Mouse (Mus musculus): ENCODE results near the gene Pcyt1b. TPM values are rescaled to one million over a fixed set of nuclear protein-coding genes. Genes with fewer than 3 reads are reported as not detected.

Pcyt1b gene
- polyA plus RNA-seq, 1 experiment = 2.7 TPM

DNA sequence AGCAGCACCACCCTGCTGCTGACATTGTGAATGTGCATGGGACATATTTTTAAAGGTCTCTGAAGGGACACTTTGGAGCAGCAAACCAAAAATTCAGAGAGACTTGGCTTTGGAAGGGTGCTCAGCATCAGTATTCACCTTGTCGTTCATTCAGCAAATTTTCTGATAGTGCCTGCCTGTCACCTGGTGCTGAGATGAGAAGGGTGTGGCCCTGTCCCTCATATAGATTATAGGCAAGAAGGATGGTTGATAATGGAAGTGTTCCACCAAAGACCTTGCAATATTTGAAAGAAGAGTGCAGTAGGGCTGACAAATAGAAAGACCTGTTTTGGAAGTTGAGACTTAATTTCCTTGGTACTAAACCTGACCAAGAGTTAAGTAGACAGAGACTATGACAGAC, 74.9 kb downstream of the Pcyt1b start:
- TF ChIP-seq CTCF (IDR thresholded peaks at IDR 0.05; ENCODE audit: borderline replicate concordance, insufficient read depth, low read length) = no peak
- TF ChIP-seq POLR2A (IDR thresholded peaks at IDR 0.05; ENCODE audit: low read depth, low read length) = no peak
- Histone ChIP-seq H3K4me1 (ENCODE audit: control insufficient read depth, insufficient read depth, low read length) (0 out of 2 replicates have a peak, but pooled peaks cover 2% of the 10 kb centered on the region), H3K27ac (ENCODE audit: insufficient read depth, low read length) (no peak overlapping the region), H3K4me3 (ENCODE audit: insufficient read depth, low read length) (no peak overlapping the region)

DNA sequence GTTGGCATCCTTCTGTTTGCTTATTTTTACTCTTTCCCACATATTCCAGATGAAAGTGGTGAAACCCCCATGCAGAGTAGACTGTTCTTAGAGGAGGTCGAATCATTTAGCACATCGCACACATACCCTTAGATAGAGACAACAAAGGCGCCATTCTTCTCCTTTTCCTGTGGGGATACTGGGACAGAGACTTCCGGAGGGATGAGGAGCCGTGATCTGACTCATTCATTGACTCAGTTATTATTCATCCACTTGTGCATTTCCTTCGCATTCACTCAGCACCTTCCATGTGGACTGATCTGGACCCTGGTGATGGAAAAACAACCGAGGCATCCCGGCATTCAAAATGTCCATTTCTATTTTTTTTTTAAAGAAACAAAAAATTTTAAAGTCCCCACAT, 76.2 kb downstream of the Pcyt1b start:
- TF ChIP-seq POLR2A (IDR thresholded peaks at IDR 0.05; ENCODE audit: low read depth, low read length) (no peak), CTCF (IDR thresholded peaks at IDR 0.05; ENCODE audit: borderline replicate concordance, insufficient read depth, low read length) (no peak)
- Histone ChIP-seq H3K4me1 (ENCODE audit: control insufficient read depth, insufficient read depth, low read length) (0 out of 2 replicates have a peak, but pooled peaks cover 2% of the 10 kb centered on the region), H3K27ac (ENCODE audit: insufficient read depth, low read length) (no peak overlapping the region), H3K4me3 (ENCODE audit: insufficient read depth, low read length) (no peak overlapping the region)

DNA sequence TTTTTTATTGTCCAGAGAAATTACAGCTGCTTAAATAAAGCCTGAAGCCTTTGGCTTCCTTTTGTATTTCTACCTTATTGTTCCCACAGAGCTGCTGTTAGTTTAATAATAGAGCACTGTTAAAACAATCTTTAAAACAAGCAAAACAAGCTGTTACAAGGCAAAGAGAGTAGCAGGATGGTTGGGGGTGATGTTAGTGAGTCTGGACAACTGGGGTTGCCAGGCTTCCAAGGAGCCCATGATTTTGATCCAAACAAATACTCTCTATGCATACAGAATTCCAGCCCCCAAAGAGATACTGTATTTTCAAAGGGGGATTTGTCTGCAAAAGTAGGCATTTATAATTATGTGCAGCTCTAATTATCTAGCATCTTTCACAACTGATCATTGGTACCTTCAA, 77.7 kb downstream of the Pcyt1b start:
- TF ChIP-seq CTCF (IDR thresholded peaks at IDR 0.05; ENCODE audit: borderline replicate concordance, insufficient read depth, low read length) (no peak), POLR2A (IDR thresholded peaks at IDR 0.05; ENCODE audit: low read depth, low read length) (no peak)
- H3K4me1 ChIP-seq (ENCODE audit: control insufficient read depth, insufficient read depth, low read length) = 0 out of 2 replicates have a peak, but pooled peaks cover 2% of the 10 kb centered on the region
- H3K4me3 ChIP-seq (ENCODE audit: insufficient read depth, low read length) = no peak overlapping the region
- no peak overlapping the region for H3K27ac ChIP-seq (ENCODE audit: insufficient read depth, low read length)

DNA sequence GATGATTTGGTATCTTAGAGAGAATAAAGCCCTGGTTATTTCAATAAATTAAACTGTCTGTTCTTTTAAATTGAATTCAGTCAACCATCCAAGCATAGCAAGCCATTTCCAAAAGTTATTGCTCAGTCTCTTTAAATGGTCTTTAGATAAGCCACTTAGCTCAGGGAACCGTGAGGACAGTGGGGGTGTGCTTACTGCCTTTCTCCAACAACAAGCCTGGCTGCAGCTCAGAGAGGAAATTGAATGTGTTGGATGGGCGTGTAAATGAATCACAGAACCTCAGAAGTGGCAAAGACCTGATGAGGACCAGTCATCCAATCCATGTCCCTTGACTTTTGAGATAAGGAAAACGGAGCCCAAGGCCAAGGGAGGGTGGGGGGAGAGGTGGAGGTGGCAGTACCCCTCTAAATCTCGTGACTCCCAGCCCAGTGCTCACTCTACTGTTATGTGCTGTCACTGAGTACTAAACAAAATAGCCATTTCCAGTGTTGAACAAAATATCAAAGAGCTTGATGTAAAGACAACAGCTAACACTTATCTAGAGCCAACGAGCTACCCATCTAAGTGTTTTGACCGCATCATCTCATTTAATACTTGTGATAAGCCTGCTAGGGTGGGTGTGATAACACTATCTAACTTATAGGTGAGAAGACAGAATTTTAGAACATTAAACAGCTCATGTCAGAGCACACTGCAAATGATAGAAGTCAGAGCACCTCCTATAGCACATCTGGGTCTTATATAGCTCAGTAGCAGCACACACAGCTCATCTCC, 78.5 kb downstream of the Pcyt1b start:
- no peak for TF ChIP-seq CTCF (IDR thresholded peaks at IDR 0.05; ENCODE audit: borderline replicate concordance, insufficient read depth, low read length)
- no peak for TF ChIP-seq POLR2A (IDR thresholded peaks at IDR 0.05; ENCODE audit: low read depth, low read length)
- Histone ChIP-seq H3K4me3 (ENCODE audit: insufficient read depth, low read length) (no peak overlapping the region), H3K4me1 (ENCODE audit: control insufficient read depth, insufficient read depth, low read length) (0 out of 2 replicates have a peak, but pooled peaks cover 2% of the 10 kb centered on the region), H3K27ac (ENCODE audit: insufficient read depth, low read length) (no peak overlapping the region)

DNA sequence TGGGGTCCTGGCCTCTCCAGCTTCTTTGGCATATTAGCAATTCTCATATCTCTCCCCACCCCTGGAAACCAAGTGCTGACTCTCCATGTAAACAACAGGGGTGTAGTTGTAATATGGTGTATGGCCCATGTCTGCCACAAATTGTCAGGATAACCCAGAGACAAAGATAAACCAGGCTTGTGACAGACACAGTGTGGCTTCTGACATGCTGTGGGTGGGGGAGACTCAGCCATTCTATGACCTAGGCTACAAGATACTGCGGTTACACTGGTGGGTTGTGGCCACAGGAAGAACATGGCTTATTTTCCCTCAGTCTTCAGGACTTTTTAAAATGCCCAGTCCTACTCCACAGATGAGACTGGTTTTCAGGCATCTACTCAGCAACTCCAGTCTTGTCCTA, 94.5 kb downstream of the Pcyt1b start:
- no peak overlapping the region for H3K4me3 ChIP-seq (ENCODE audit: insufficient read depth, low read length)
- H3K4me1 ChIP-seq (ENCODE audit: control insufficient read depth, insufficient read depth, low read length) = no peaks in the 10 kb centered on the region
- TF ChIP-seq POLR2A (IDR thresholded peaks at IDR 0.05; ENCODE audit: low read depth, low read length) (no peak), CTCF (IDR thresholded peaks at IDR 0.05; ENCODE audit: borderline replicate concordance, insufficient read depth, low read length) (no peak)
- no peak overlapping the region for H3K27ac ChIP-seq (ENCODE audit: insufficient read depth, low read length)

DNA sequence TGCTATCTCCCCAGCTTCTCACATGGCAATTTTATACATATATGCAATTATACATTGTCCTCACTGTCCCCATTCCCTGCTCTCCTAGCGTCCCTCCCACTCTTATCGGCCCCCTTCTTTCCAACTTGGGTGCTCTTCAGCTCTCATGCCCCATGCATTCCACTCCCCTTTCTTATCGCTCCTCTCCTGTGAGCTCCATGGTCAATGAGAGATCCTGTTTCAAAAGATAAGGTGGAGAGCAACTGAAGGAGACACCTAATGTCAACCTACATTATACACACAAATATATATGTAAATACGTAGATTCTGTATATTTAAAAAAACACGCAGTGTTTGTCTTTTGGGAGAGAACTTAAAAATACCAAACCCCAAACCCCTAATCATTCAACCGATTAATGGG, 95.9 kb downstream of the Pcyt1b start:
- no peak for TF ChIP-seq POLR2A (IDR thresholded peaks at IDR 0.05; ENCODE audit: low read depth, low read length)
- TF ChIP-seq CTCF (IDR thresholded peaks at IDR 0.05; ENCODE audit: borderline replicate concordance, insufficient read depth, low read length) = no peak
- no peaks in the 10 kb centered on the region for H3K4me1 ChIP-seq (ENCODE audit: control insufficient read depth, insufficient read depth, low read length)
- H3K4me3 ChIP-seq (ENCODE audit: insufficient read depth, low read length) = no peak overlapping the region
- no peak overlapping the region for H3K27ac ChIP-seq (ENCODE audit: insufficient read depth, low read length)

DNA sequence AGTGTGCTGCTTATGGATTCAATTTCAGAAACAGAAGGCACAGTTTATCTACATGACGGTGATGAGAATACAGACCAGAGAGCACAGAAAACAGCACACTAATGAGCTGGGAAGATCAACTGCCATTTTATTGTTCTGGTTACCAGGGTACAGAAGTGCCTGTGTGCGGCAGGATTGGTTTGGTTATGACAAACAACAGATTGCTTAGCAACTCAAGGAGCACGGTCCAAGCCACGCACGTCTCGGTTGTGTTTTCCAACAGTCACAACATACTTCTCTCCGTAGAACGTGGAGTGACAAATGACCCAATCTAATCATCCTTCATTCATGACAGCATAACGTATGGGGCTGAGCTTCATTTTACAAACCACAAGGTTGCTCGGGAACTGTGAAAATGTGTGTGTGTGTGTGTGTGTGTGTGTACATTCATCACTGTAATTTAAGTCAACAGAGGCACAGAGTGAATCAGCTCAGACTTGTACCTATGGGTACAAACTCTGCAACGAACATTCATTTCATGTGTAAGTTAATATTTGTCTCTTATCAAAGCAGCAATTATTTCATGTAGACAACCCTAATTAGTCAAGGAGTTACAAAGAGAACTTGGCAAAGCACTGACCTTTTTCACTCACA, 100.7 kb downstream of the Pcyt1b start:
- H3K4me3 ChIP-seq (ENCODE audit: insufficient read depth, low read length) = no peak overlapping the region
- H3K4me1 ChIP-seq (ENCODE audit: control insufficient read depth, insufficient read depth, low read length) = peaks cover 4% of the 10 kb centered on the region
- H3K27ac ChIP-seq (ENCODE audit: insufficient read depth, low read length) = no peak overlapping the region
- TF ChIP-seq POLR2A (IDR thresholded peaks at IDR 0.05; ENCODE audit: low read depth, low read length) = no peak
- TF ChIP-seq CTCF (IDR thresholded peaks at IDR 0.05; ENCODE audit: borderline replicate concordance, insufficient read depth, low read length) = no peak

DNA sequence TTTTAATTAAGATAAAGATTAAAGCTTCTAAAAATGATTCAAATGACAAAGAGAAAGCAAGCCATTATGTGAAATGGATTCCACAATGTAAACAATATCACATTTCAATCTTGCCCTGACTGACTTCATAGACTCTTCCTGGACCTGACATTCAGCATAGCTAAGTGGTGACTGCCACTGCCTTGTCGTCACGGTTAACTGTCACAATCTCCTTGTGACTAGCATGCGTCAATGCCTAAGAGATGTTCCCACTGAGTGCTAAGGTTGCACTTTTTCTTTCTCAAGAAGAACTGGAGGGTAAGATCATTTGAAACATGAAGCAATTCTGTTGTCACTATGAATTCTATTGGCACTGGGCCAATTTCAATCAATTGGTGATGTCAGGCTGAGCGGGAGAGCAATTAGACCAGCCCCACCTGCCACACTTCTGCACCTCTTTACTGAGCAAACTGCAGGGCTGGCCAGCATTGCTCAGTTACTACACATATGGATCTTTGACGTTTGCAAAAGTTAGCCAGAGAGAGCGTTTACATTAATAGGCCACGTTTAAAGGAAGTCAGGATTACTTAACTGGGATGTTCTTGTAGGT, 102.3 kb downstream of the Pcyt1b start:
- no peak overlapping the region for H3K27ac ChIP-seq (ENCODE audit: insufficient read depth, low read length)
- peaks cover 4% of the 10 kb centered on the region for H3K4me1 ChIP-seq (ENCODE audit: control insufficient read depth, insufficient read depth, low read length)
- H3K4me3 ChIP-seq (ENCODE audit: insufficient read depth, low read length) = no peak overlapping the region

DNA sequence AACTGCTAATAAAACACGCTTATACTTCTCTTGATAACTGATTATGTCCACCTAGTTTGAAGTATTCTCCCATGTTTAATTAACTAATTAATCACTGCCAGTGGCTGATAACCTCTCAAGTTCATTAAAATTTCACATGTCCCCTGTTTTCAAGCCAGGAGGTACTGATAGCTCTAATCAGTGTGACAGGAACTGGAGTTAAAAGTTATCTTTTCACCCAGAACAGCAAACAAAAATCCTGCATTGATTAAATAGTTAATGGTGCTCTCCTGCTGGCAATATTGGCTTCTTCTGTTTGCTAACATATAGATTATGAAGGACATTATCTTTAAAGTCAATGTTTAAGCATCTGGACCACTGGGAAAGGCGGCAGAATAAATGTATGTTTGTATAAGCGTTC, 106.1 kb downstream of the Pcyt1b start:
- Histone ChIP-seq H3K27ac (ENCODE audit: insufficient read depth, low read length) (no peak overlapping the region), H3K4me1 (ENCODE audit: control insufficient read depth, insufficient read depth, low read length) (peaks cover 4% of the 10 kb centered on the region), H3K4me3 (ENCODE audit: insufficient read depth, low read length) (no peak overlapping the region)
- TF ChIP-seq CTCF (IDR thresholded peaks at IDR 0.05; ENCODE audit: borderline replicate concordance, insufficient read depth, low read length) (no peak), POLR2A (IDR thresholded peaks at IDR 0.05; ENCODE audit: low read depth, low read length) (no peak)

More for the DNA sequence above, 102.3 kb downstream of the Pcyt1b start:
- no peak for TF ChIP-seq CTCF (IDR thresholded peaks at IDR 0.05; ENCODE audit: borderline replicate concordance, insufficient read depth, low read length)
- TF ChIP-seq POLR2A (IDR thresholded peaks at IDR 0.05; ENCODE audit: low read depth, low read length) = no peak

DNA sequence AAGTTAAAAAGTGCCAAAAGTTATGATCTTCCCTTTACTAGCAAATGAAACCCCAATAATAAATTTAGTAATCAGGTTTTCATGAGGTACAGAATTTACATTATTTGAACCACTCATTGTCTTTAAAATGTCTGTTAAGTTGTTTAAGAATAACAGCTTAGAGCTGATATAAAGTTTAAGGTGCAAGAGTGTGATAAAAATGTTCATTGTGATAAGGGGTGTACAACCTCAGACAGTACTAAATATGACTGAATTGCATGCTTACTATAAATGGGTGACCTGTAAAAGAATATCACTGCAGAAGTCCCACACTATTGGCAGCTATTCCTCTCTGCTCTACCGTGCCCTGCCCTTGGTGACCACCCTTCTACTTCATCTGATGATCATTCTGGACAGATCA, 134.9 kb downstream of the Pcyt1b start:
- H3K27ac ChIP-seq (ENCODE audit: insufficient read depth, low read length) = no peak overlapping the region
- TF ChIP-seq CTCF (IDR thresholded peaks at IDR 0.05; ENCODE audit: borderline replicate concordance, insufficient read depth, low read length) (no peak), POLR2A (IDR thresholded peaks at IDR 0.05; ENCODE audit: low read depth, low read length) (no peak)
- no peaks in the 10 kb centered on the region for H3K4me1 ChIP-seq (ENCODE audit: control insufficient read depth, insufficient read depth, low read length)
- no peak overlapping the region for H3K4me3 ChIP-seq (ENCODE audit: insufficient read depth, low read length)
